Mouse (Mus musculus) megakaryocyte-erythroid progenitor cell, adult 5-6 weeks (primary cell): ENCODE data around the gene Gm17334. TPM values are rescaled to one million over a fixed set of nuclear protein-coding genes. Genes with fewer than 3 reads are reported as not detected.

Source experiments
- total RNA-seq, 2 experiments: library from RNA; stranded (forward) in 1 of 2; stranded (reverse) in 1 of 2; fragments of 200-1000, 215-1000 nt in 1 of 2; fragments of >200 nt in 1 of 2; fragmentation: Nextera tagmentation in 1 of 2; gene quantifications; 2 replicates each; pipeline ENCODE4 v1.2.3; 2014 to 2017

Gene Gm17334
- total RNA-seq, 2 experiments from 2014 or later, result 0.89 TPM; not detected in 1

Other genes starting within 250 kb of the Gm17334 start
- gene Kif3a, start 205.8 kb downstream of the Gm17334 start, total RNA-seq (2014; fragmentation: Nextera tagmentation), result 14.4 and 14.6 TPM in 2 replicates
- gene Kif3a, start 205.8 kb downstream of the Gm17334 start, total RNA-seq (2017), result 20.0 and 21.9 TPM in 2 replicates
- not detected in 2 replicates for gene Il4, start 154.5 kb downstream of the Gm17334 start, total RNA-seq (2014; fragmentation: Nextera tagmentation)
- 3.5 and 5.0 TPM in 2 replicates for gene Il4, start 154.5 kb downstream of the Gm17334 start, total RNA-seq (2017)
- not detected in 2 replicates for gene Il13, start 138.5 kb downstream of the Gm17334 start, total RNA-seq (2014; fragmentation: Nextera tagmentation)
- not detected in 2 replicates for gene Il13, start 138.5 kb downstream of the Gm17334 start, total RNA-seq (2017)
- gene Rad50, start 65.9 kb downstream of the Gm17334 start, total RNA-seq (2014; fragmentation: Nextera tagmentation), result 53.6 and 58.6 TPM in 2 replicates
- 91.4 and 110 TPM in 2 replicates for gene Rad50, start 65.9 kb downstream of the Gm17334 start, total RNA-seq (2017)
- gene Il5, start 52.4 kb downstream of the Gm17334 start, total RNA-seq (2014; fragmentation: Nextera tagmentation), result not detected in 2 replicates
- not detected in 2 replicates for gene Il5, start 52.4 kb downstream of the Gm17334 start, total RNA-seq (2017)
- 3.1 and 4.4 TPM in 2 replicates for gene Irf1, start 3.2 kb downstream of the Gm17334 start, total RNA-seq (2014; fragmentation: Nextera tagmentation)
- gene Irf1, start 3.2 kb downstream of the Gm17334 start, total RNA-seq (2017), result 39.2 and 50.6 TPM in 2 replicates
- gene Gm12216, start 86.1 kb upstream of the Gm17334 start, total RNA-seq (2014; fragmentation: Nextera tagmentation), result 5.5 and 12.6 TPM in 2 replicates
- gene Gm12216, start 86.1 kb upstream of the Gm17334 start, total RNA-seq (2017), result 1.5 TPM in 1 of 2 replicates, not detected in the other
- 6.3 and 10.5 TPM in 2 replicates for gene Slc22a5, start 118.5 kb upstream of the Gm17334 start, total RNA-seq (2014; fragmentation: Nextera tagmentation)
- gene Slc22a5, start 118.5 kb upstream of the Gm17334 start, total RNA-seq (2017), result 7.0 and 11.2 TPM in 2 replicates
- 1.5 and 4.3 TPM in 2 replicates for gene Slc22a21, start 207.1 kb upstream of the Gm17334 start, total RNA-seq (2014; fragmentation: Nextera tagmentation)
- gene Slc22a21, start 207.1 kb upstream of the Gm17334 start, total RNA-seq (2017), result 2.3 TPM in 1 of 2 replicates, not detected in the other